Mouse (Mus musculus): Measurements from ENCODE around the gene Tanc1. TPM values are rescaled to one million over a fixed set of nuclear protein-coding genes. Genes with fewer than 3 reads are reported as not detected.
"Not testable (repeated sequence)": the region's sequence is repeated elsewhere in the genome, so short reads cannot be mapped to it uniquely, and the experiment has no call there.

Tanc1 gene
- polyA plus RNA-seq (2014; fragmentation: Nextera tagmentation; extraction: Ambion mirVana) = 14.4 and 18.0 TPM in 2 replicates

- Histone ChIP-seq H3K4me1 (ENCODE audit: control insufficient read depth, insufficient read depth, low read length) (peaks cover 7% of the 10 kb centered on the region), H3K9ac (ENCODE audit: low read length) (peak within 1 kb of the TSS; percentile 86), H3K36me3 (ENCODE audit: control insufficient read depth, insufficient read depth, low read length) (no peaks in the 10 kb centered on the region), H3K4me2 (ENCODE audit: low read depth) (peak within 1 kb of the TSS; percentile 96), H3K27me3 (ENCODE audit: control insufficient read depth, insufficient read depth, low read length) (no peaks in the 10 kb centered on the region), H3K27ac (ENCODE audit: low read depth, low read length) (peak within 1 kb of the TSS; percentile 88), H3K4me3 (ENCODE audit: low read depth, low read length) (peak within 1 kb of the TSS; percentile 88), H3K9me3 (ENCODE audit: control insufficient read depth, low read length) (no peaks in the 10 kb centered on the region)
- ATAC-seq (ENCODE audit: insufficient read depth, low FRiP score, low TSS enrichment) (peak; percentile 90), DNase-seq (ENCODE audit: low spot score) (peak; percentile 88)
- under 1% methylated on average over 87 of the region's 99 CpGs for WGBS
These were observed at the start of gene Tanc1 for GRCm38 (mm10) chr2:59611831-59612732. Tanc1 (plus strand) TSS chr2:59612042.

GRCm38 (mm10) chr2:59562215-59562614, 49.6 kb upstream of the Tanc1 start:
- Histone ChIP-seq H3K4me2 (ENCODE audit: low read depth) (no peak overlapping the region), H3K9ac (ENCODE audit: low read length) (no peak overlapping the region), H3K9me3 (ENCODE audit: control insufficient read depth, low read length) (no peaks in the 10 kb centered on the region), H3K36me3 (ENCODE audit: control insufficient read depth, insufficient read depth, low read length) (no peaks in the 10 kb centered on the region), H3K27ac (ENCODE audit: low read depth, low read length) (no peak overlapping the region), H3K27me3 (ENCODE audit: control insufficient read depth, insufficient read depth, low read length) (no peaks in the 10 kb centered on the region), H3K4me1 (ENCODE audit: control insufficient read depth, insufficient read depth, low read length) (peaks cover 5% of the 10 kb centered on the region; the same call in 1 of the 2 replicates), H3K4me3 (ENCODE audit: low read depth, low read length) (no peak overlapping the region)
- WGBS = 51% methylated on average over 4 of the region's 4 CpGs
- DNase-seq (ENCODE audit: low spot score) (peak; percentile 22), ATAC-seq (ENCODE audit: insufficient read depth, low FRiP score, low TSS enrichment) (no peak)

- no peak overlapping the region for H3K4me3 ChIP-seq (ENCODE audit: low read depth, low read length)
- no peaks in the 10 kb centered on the region for H3K9me3 ChIP-seq (ENCODE audit: control insufficient read depth, low read length)
- H3K36me3 ChIP-seq (ENCODE audit: control insufficient read depth, insufficient read depth, low read length) = no peaks in the 10 kb centered on the region
- H3K27ac ChIP-seq (ENCODE audit: low read depth, low read length) = no peak overlapping the region
- no peaks in the 10 kb centered on the region for H3K27me3 ChIP-seq (ENCODE audit: control insufficient read depth, insufficient read depth, low read length)
- WGBS = 7% methylated on average over 5 of the region's 5 CpGs
- H3K4me1 ChIP-seq (ENCODE audit: control insufficient read depth, insufficient read depth, low read length) = peaks cover 5% of the 10 kb centered on the region; the same call in 1 of the 2 replicates
- DNase-seq (ENCODE audit: low spot score) = peak; percentile 71
- ATAC-seq (ENCODE audit: insufficient read depth, low FRiP score, low TSS enrichment) = peak; percentile 94
- H3K4me2 ChIP-seq (ENCODE audit: low read depth) = no peak overlapping the region
- H3K9ac ChIP-seq (ENCODE audit: low read length) = no peak overlapping the region
These were observed 49.1 kb upstream of the Tanc1 start for GRCm38 (mm10) chr2:59562696-59563095.

GRCm38 (mm10) chr2:59564029-59564611, 47.7 kb upstream of the Tanc1 start:
- H3K27me3 ChIP-seq (ENCODE audit: control insufficient read depth, insufficient read depth, low read length); H3K4me1 ChIP-seq (ENCODE audit: control insufficient read depth, insufficient read depth, low read length); H3K4me2 ChIP-seq (ENCODE audit: low read depth); DNase-seq (ENCODE audit: low spot score); H3K36me3 ChIP-seq (ENCODE audit: control insufficient read depth, insufficient read depth, low read length); H3K4me3 ChIP-seq (ENCODE audit: low read depth, low read length); H3K9ac ChIP-seq (ENCODE audit: low read length); H3K9me3 ChIP-seq (ENCODE audit: control insufficient read depth, low read length); ATAC-seq (ENCODE audit: insufficient read depth, low FRiP score, low TSS enrichment); H3K27ac ChIP-seq (ENCODE audit: low read depth, low read length): not testable (repeated sequence)
- WGBS = 94% methylated on average over 3 of the region's 10 CpGs

GRCm38 (mm10) chr2:59564947-59565346, 46.9 kb upstream of the Tanc1 start:
- no peak overlapping the region for H3K9ac ChIP-seq (ENCODE audit: low read length)
- peaks cover 5% of the 10 kb centered on the region; the same call in 1 of the 2 replicates for H3K4me1 ChIP-seq (ENCODE audit: control insufficient read depth, insufficient read depth, low read length)
- H3K27me3 ChIP-seq (ENCODE audit: control insufficient read depth, insufficient read depth, low read length) = no peaks in the 10 kb centered on the region
- no peak overlapping the region for H3K4me3 ChIP-seq (ENCODE audit: low read depth, low read length)
- no peak overlapping the region for H3K27ac ChIP-seq (ENCODE audit: low read depth, low read length)
- no peaks in the 10 kb centered on the region for H3K36me3 ChIP-seq (ENCODE audit: control insufficient read depth, insufficient read depth, low read length)
- peaks cover 3% of the 10 kb centered on the region; the same call in 1 of the 2 replicates for H3K9me3 ChIP-seq (ENCODE audit: control insufficient read depth, low read length)
- H3K4me2 ChIP-seq (ENCODE audit: low read depth) = no peak overlapping the region
- DNase-seq (ENCODE audit: low spot score) = no peak
- ATAC-seq (ENCODE audit: insufficient read depth, low FRiP score, low TSS enrichment) = no peak
- WGBS = 91% methylated on average over 4 of the region's 4 CpGs

GRCm38 (mm10) chr2:59580939-59581338, 30.9 kb upstream of the Tanc1 start:
- DNase-seq (ENCODE audit: low spot score) (no peak), ATAC-seq (ENCODE audit: insufficient read depth, low FRiP score, low TSS enrichment) (no peak)
- Histone ChIP-seq H3K27me3 (ENCODE audit: control insufficient read depth, insufficient read depth, low read length) (no peaks in the 10 kb centered on the region), H3K9ac (ENCODE audit: low read length) (no peak overlapping the region), H3K4me1 (ENCODE audit: control insufficient read depth, insufficient read depth, low read length) (no peaks in the 10 kb centered on the region), H3K27ac (ENCODE audit: low read depth, low read length) (no peak overlapping the region), H3K4me2 (ENCODE audit: low read depth) (no peak overlapping the region), H3K4me3 (ENCODE audit: low read depth, low read length) (no peak overlapping the region), H3K9me3 (ENCODE audit: control insufficient read depth, low read length) (no peaks in the 10 kb centered on the region), H3K36me3 (ENCODE audit: control insufficient read depth, insufficient read depth, low read length) (no peaks in the 10 kb centered on the region)
- WGBS = 55% methylated on average over 7 of the region's 7 CpGs

- H3K36me3 ChIP-seq (ENCODE audit: control insufficient read depth, insufficient read depth, low read length) = no peaks in the 10 kb centered on the region
- DNase-seq (ENCODE audit: low spot score) = no peak
- no peaks in the 10 kb centered on the region for H3K4me1 ChIP-seq (ENCODE audit: control insufficient read depth, insufficient read depth, low read length)
- no peak overlapping the region for H3K9ac ChIP-seq (ENCODE audit: low read length)
- H3K27ac ChIP-seq (ENCODE audit: low read depth, low read length) = no peak overlapping the region
- no peaks in the 10 kb centered on the region for H3K27me3 ChIP-seq (ENCODE audit: control insufficient read depth, insufficient read depth, low read length)
- no peaks in the 10 kb centered on the region for H3K9me3 ChIP-seq (ENCODE audit: control insufficient read depth, low read length)
- no peak overlapping the region for H3K4me2 ChIP-seq (ENCODE audit: low read depth)
- H3K4me3 ChIP-seq (ENCODE audit: low read depth, low read length) = no peak overlapping the region
- ATAC-seq (ENCODE audit: insufficient read depth, low FRiP score, low TSS enrichment) = no peak
- WGBS = 89% methylated on average over 6 of the region's 6 CpGs
These were observed 27.9 kb upstream of the Tanc1 start for GRCm38 (mm10) chr2:59583961-59584360.

GRCm38 (mm10) chr2:59587387-59588095, 24.3 kb upstream of the Tanc1 start:
- ATAC-seq (ENCODE audit: insufficient read depth, low FRiP score, low TSS enrichment) = no peak
- Histone ChIP-seq H3K4me3 (ENCODE audit: low read depth, low read length) (no peak overlapping the region), H3K9ac (ENCODE audit: low read length) (no peak overlapping the region), H3K27ac (ENCODE audit: low read depth, low read length) (no peak overlapping the region), H3K27me3 (ENCODE audit: control insufficient read depth, insufficient read depth, low read length) (no peaks in the 10 kb centered on the region), H3K4me2 (ENCODE audit: low read depth) (no peak overlapping the region), H3K9me3 (ENCODE audit: control insufficient read depth, low read length) (no peaks in the 10 kb centered on the region), H3K4me1 (ENCODE audit: control insufficient read depth, insufficient read depth, low read length) (no peaks in the 10 kb centered on the region), H3K36me3 (ENCODE audit: control insufficient read depth, insufficient read depth, low read length) (no peaks in the 10 kb centered on the region)
- WGBS = 70% methylated on average over 10 of the region's 10 CpGs
- DNase-seq (ENCODE audit: low spot score) = no peak

Data from neural tube, embryonic 11.5 days (tissue).